Mouse (Mus musculus) large intestine, adult 2 months (tissue): Measurements from ENCODE around the gene Lrrc8c. TPM values are rescaled to one million over a fixed set of nuclear protein-coding genes. Genes with fewer than 3 reads are reported as not detected.

Experiments
- DNase-seq: peaks from one replicate; pipeline ENCODE4 v3.0.0-alpha.2; 2012; ENCODE audit warnings: low read depth, low spot score
- WGBS: fragments of 180-500 bp; shearing (Covaris S2); methylation state at CpG from one replicate; pipeline ENCODE4 v1.1.7; 2018; 5-methylcytosine and 5-hydroxymethylcytosine counted together
- polyA plus RNA-seq: library from polyadenylated mRNA; depleted of rRNA; stranded (reverse); fragments of >200 nt; gene quantifications from 2 replicates; pipeline ENCODE4 v1.2.3, GENCODE M21; 2012; rRNA removed

The Lrrc8c gene
- polyA plus RNA-seq, result 3.8 and 11.7 TPM in 2 replicates

GRCm38 (mm10) chr5:105519096-105519975 is at the start of gene Lrrc8c:
Gene Lrrc8c, plus strand, starts transcription at chr5:105519388.
- whole genome bisulfite sequencing, result 1% methylated on average over 93 of the region's 93 CpGs
- no peak for DNase-seq

DNA sequence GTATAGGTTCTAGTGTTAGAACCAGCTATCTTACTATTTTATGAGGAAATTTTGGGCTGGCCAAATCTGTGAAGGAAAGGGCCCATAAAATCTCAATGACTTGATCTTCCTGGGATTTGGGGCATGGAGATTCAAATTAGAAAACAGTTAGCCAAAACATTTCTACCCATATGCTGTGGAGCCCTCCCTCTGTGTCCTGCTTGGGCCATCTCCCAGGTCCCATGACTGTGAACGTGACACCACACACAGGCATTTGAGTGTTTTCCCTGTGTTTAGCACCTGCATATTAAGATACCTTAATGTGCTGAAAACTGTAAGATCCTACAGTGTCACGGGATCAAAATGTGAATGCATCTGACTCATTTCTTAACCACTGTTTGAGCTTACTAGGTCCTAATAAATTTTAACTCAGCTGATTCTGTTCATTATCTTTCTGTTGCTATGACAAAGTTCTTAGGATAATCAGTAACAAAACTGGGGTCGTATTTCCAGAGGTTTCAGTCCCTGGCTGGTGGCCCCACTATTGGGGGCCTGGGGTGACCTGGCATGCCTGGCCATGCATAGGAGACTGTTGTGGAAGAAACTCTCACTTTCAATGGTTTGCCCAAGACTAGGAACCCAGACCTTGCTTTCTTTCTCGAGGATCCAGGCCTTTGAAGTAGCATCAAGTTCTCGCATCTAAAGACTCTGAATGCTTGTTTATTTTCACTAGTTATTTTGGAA is 46.0 kb upstream of the Lrrc8c start:
- DNase-seq, result no peak
- 74% methylated on average over 5 of the region's 5 CpGs for WGBS

DNA sequence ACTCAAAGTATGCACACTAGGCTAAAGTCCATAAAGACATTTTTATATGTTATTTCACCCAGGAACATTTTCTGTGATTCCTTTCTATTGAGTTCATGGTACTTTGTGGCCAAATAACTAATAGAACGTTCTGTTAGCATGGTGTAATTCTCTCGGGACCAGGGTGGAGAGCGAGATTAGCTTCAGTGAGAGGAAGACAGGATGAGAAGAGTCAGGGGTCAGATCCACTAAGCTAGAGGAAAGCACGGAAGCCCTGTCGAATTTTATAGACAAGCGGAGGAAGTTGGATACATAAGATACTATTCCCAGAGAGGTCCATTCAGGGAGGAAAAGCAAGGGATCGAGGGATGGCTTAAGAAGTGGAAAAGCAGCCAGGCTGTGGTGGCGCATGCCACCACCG is 41.7 kb upstream of the Lrrc8c start:
- no peak for DNase-seq
- WGBS, result 83% methylated on average over 9 of the region's 9 CpGs

DNA sequence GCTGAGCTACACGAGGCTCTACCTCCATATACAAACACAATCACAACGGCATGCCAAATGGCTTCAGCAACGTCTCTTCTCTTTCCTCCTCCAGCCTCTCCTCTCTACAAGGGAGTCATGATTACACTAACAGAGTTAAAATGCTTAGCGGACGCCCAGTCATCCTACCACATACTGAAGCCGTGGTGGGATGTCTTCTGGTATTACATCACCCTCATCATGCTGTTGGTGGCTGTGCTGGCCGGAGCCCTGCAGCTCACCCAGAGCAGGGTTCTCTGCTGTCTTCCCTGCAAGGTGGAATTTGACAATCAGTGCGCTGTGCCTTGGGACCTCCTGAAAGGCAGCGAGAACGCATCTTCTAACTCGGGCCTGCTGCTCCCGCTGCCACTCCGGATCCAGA is 39.5 kb upstream of the Lrrc8c start:
- WGBS, result 88% methylated on average over 13 of the region's 13 CpGs

DNA sequence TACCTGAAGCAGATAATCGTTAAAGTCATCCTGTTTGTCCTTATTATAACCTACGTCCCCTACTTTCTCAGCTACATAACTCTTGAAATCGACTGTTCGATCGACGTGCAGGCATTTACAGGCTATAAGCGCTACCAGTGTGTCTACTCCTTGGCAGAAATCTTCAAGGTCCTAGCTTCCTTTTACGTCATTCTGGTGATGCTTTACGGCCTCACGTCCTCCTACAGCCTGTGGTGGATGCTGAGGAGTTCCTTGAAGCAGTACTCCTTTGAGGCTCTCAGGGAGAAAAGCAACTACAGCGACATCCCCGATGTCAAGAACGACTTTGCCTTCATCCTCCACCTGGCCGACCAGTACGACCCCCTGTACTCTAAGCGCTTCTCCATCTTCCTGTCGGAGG is 38.6 kb upstream of the Lrrc8c start:
- WGBS, result 97% methylated on average over 17 of the region's 17 CpGs
- no peak for DNase-seq

More for the DNA sequence above, 39.5 kb upstream of the Lrrc8c start:
- no peak for DNase-seq

DNA sequence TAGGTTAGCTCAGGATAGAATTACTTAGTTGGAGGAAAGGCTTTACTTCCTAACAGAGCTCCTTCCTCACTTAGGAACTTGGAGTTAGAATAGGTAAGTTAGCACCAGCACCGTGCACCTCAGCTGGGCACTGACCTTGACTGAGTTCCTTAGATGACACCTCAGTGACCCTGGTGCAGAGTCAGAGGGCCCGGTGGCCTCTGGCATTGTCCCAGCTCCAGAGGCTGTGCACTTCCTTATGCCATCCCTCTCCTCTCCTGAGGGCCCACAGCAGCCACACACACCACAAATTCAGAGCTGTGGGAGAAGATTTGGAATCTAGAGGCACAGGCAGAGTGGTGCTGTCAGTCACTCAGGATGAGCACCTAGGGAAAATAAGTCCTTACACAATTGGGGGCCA is 35.6 kb upstream of the Lrrc8c start:
- no peak for DNase-seq
- WGBS, result 58% methylated on average over 2 of the region's 2 CpGs

DNA sequence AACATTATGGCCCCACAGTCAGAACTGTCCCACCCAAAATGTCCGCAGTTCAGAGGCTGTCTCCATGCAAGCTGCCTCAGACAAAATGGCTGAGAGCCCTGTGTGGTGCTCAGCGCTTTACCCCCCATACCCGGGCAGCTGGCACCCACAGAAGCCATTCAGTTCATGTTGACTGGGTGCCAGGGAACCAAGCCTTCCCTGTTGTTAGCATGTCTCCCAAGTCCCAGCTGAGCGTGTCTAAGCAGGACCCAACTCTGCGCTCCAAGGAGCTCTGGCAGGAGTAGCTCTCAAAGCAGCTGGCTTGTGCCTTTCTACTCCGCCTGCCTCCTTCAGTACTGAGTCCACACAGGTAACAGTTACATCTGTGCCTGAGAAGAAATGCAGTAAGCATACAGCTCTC is 34.9 kb upstream of the Lrrc8c start:
- no peak for DNase-seq
- 89% methylated on average over 6 of the region's 6 CpGs for WGBS

DNA sequence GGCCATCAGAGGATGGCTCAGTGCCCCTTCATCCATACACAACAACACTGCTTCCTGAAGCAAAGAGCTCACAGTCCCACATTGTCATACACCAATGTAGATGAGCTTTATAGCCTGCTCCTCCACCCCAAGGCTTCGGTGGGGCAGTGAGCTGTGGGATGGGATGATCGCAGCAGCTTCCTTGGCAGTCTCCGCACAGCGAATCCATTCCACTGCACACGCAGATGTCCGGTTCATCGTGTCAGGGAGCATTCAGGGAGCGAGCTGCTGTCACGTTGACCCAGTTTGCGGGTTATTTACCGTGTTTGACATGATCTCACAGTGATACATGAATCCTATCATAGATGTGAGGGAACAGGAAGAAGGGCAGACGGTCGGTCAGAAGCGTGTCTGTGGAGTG is 34.3 kb upstream of the Lrrc8c start:
- 96% methylated on average over 14 of the region's 14 CpGs for WGBS
- no peak for DNase-seq

GRCm38 (mm10) chr5:105490211-105490610 is 29.0 kb upstream of the Lrrc8c start:
- DNase-seq, result no peak
- 93% methylated on average over 5 of the region's 5 CpGs for WGBS

DNA sequence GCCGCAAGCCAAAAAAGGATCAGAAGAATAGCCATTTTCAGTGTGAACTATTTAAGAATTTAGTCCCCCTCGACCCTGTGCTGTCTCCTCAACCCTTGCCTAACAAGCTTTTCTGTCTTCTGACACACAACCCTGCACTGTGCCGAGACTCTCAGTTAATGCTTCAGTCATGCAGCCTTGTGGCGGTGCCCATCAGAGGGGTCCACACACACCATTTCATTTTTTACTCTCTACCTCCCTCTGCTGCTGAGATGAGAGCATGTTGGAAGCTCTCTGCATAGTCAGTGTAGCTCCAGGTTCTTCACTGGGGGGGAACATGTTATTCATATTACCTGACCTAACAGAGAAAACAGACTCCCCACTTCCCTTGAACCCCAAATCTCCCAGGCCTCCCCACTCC is 27.8 kb upstream of the Lrrc8c start:
- DNase-seq, result no peak
- WGBS, result 80% methylated on average over 4 of the region's 4 CpGs

DNA sequence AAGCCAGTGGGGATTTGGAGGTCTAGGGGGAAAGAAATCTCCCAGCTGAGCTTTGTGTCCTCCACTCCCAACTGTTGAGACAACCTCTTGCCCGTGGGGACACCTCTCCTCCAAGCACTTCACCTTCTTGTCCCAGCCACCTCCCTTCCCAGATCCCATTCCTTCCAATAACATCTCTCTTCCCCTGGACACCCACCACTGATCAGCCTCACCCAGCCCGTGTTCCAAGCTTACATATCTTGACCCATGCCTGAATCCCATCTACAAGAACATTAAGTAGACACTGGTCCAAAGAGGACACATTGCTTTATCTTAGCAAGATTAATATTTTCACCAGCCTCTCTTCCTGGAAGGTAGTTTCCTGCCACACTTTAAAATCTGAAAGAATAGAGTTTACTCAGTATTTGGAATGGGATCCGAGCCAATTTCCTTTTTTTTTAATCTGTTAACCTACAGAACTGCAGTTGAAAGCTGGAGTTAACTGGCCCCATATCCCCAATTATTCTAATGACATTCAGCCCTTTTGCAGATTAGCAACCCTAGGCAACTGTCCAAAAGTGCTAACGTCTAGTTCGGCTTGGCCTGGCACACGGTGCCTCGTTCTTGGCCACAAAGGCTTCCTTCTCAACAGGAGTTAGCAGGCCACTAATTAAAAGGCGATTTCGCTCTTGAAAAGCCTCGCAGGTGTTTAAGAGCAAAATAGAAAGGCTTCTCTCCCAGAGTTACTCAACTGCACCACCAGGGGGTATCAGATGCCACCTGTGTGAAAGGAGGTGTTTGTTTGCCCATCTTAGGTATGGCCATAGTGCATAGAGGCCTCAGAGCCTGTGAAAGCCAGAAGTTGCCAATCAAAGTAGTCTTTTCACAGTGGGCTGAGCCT is 26.6 kb upstream of the Lrrc8c start:
- 26% methylated on average over 10 of the region's 10 CpGs for WGBS
- peak; percentile 21 for DNase-seq

DNA sequence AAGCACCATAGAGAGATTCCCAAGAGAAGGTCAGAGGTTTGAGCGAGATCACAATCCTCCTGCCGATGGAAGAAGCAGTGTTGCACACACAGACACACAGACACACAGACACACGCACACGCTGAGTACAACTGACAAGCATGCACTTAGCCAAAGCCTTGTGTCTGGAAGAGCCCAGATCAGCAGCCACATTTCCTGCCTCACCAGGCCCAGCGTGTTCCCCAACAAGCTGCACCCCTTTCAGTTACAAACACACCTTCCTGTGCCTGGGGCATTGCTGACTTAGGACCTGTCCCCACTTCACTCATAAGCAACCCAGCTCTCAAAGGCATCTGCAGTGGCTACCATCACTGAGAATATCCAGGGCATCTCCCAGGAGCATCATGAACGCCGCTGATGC is 25.8 kb upstream of the Lrrc8c start:
- no peak for DNase-seq
- WGBS, result 92% methylated on average over 7 of the region's 7 CpGs

- 74% methylated on average over 10 of the region's 10 CpGs for WGBS
- DNase-seq, result no peak
These were observed 24.8 kb upstream of the Lrrc8c start for GRCm38 (mm10) chr5:105494246-105494917.

- peak; percentile 39 for DNase-seq
These were observed 24.0 kb upstream of the Lrrc8c start for GRCm38 (mm10) chr5:105494918-105495901.

DNA sequence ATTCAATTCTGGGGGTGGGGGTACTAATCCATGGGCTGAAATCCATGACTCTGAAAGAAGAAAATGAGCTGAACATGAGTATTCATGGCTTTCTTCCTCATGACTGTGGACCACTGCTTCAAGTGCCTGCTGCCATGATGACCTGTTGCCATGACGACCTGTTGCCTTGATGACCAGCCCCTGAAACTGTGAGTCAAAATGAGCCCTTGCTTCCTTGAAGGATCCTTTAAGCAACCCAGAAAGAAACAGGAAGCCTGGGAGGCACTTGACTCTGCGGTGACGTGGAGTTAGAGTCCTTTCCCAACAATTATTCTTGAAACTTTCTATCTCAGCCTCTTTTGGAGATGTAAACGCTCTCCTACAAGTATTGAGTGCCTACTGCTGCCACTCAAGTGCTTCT is 23.1 kb upstream of the Lrrc8c start:
- 87% methylated on average over 4 of the region's 4 CpGs for WGBS
- DNase-seq, result no peak

More at GRCm38 (mm10) chr5:105494918-105495901, 24.0 kb upstream of the Lrrc8c start:
- 8% methylated on average over 24 of the region's 24 CpGs for WGBS

GRCm38 (mm10) chr5:105496586-105496985 is 22.6 kb upstream of the Lrrc8c start:
- DNase-seq, result no peak
- WGBS, result 91% methylated on average over 7 of the region's 7 CpGs

DNA sequence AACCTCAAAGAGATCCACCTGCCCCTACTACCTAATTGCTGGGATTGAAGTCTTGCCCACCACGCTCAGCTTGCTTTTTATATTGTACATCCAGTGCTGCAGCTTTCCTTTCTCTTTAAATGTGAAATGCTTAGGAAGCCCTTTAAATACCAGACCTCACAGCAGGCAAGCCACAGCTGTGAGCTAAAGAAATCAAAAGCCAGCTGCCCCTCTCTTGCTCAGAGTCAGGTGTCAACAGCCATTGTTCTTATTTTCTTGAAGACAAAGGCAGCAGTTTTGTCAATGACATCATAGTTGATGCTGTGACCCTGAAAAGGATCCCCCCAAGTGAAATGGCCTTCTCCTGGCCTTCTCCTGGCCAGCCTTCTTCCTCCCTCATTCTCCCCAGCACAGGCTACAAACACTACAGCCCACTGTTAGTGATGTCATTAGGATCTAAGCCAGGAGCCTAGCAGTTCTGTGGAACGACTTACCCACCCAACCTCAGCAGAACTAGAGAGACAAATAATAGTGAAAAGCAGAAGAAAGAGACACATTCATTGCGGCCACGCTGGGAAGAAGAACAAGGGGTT is 20.7 kb upstream of the Lrrc8c start:
- WGBS, result 64% methylated on average over 4 of the region's 4 CpGs

GRCm38 (mm10) chr5:105499396-105499795 is 19.8 kb upstream of the Lrrc8c start:
- no peak for DNase-seq
- 62% methylated on average over 1 of the region's 1 CpGs for WGBS

More for the DNA sequence above, 20.7 kb upstream of the Lrrc8c start:
- DNase-seq, result no peak
